Mouse (Mus musculus): Measurements from ENCODE around the gene Olfr979. TPM values are rescaled to one million over a fixed set of nuclear protein-coding genes. Genes with fewer than 3 reads are reported as not detected.

Olfr979 gene
- polyA plus RNA-seq (2017; shearing (Covaris generic)) = not detected

DNA sequence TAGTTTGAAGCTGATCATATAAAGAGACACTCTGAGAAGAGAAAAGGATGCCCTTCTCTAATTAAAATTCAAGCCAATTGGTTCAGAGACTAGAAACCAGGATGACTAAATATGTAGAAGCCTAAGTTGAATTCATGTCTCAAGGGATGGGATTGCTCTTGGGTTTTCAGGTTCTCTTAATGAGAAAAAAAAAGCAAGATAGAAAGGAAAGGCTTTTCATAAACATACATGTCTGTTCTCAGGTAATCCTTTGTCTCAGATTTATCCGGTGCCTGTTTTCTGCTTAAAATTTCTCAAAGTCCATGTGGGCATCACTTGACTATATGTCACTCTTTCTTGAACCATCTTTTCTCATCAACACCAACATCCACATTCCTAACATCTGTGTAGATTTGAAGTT, at the start of gene Olfr979:
Olfr979 (minus strand) TSS at position 101 of the 400 bp plus-strand sequence.

DNA sequence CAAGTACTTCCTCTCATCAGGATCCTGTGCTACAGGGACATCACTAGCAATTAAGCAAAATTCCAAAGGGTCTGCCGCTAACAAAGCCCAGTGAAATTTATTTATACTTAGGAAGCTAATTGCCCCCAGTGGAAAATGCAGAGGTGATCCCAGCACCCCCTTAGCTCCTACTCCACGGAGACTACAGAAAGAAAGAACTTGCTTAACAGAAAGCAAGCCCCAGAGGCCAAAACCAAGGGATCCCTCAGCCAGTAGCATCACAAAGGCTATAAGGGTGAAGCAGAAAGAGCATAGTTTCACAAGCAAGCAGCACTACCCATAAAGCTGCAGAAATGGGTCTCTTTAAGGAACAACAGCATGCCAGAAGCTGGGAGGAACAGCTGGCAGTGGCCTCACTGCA, 17.9 kb upstream of the Olfr979 start, which contains the start of gene Olfr981:
Olfr981 (plus strand) TSS at position 301 of the 400 bp plus-strand sequence.

DNA sequence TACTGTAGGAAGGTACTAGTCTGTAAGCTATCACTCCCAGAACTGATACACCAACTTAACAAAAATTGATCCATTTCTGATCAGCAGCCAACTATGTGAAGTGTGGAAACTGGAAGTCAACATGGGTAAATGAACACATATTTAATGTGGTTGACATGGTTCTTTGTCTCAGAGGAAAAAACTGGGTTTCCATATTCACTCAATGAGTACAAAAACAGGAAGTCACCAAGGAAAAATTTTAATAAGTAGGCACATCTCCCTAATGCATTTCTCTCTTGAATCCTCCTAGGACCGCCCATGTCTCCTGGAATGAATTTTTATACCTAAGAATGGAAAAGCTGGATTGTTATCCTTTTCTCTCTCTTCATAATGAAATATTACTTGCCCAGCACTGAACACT, 6.2 kb upstream of the Olfr979 start, which contains the start of gene Olfr980:
Olfr980 (minus strand) TSS at position 101 of the 400 bp plus-strand sequence.

DNA sequence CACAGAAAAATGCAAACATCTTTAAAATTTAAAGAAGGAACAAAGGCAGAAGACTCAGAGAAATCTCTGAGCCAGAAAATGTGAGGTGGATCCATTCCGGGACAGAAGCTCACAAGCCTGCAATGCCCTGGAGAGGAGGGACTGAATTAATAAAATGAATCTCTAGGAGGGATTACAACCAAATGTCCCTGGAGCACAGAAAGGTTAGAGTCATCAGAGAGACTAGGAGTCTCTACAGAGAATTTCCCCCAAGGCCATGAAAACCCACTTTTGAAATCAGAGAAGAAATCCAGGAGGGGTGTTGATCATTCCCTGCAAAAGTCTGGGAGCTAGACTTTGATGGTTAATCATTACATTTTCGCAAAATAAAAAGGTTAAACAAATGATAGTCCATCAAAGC, 11.5 kb downstream of the Olfr979 start, which contains the start of gene Olfr978:
Olfr978 (plus strand) TSS at position 301 of the 400 bp plus-strand sequence.

DNA sequence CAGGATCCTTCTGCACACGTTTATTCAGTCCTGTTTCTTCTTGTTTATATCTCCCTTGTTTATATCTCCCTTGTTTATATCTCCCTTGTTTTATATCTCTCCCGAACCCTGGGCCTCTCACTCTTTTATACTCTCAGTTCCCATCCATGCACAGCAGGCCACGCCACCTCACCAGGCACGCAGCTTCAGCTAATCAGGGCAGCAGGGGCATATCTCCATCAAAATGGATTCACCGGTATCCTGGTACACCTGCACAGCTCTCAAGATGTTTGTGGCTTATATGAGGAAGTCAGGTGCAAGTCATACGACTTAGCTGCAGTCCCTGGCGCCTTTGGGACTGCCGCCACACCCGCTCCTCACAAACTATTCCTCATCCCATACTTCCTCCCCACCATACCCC, 42.2 kb downstream of the Olfr979 start, which contains the start of gene Olfr976:
Olfr976 (minus strand) TSS at position 101 of the 400 bp plus-strand sequence.

DNA sequence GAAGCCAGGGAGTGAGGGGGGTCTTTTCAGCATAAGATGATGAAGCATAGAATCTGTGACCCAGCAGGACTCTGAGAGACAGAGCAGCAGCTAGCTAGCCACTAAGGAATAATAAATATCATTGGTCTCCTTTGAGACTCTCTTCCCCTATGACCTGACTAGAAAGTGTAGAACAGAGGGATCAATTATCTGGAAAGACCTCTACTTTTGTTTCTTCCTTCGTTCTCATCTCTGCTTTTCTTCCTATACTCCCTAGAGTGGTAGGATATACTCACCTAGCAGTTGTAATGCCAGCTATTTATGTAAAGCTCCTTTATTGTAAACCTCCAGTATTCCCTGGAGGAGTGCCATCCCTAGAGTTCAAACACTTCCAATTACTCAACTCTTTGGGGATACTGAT, 51.3 kb downstream of the Olfr979 start, which contains the start of gene Olfr975:
Olfr975 (minus strand) TSS at position 101 of the 400 bp plus-strand sequence.

Other genes starting within 250 kb of the Olfr979 start
- not detected for gene Olfr968, start 220.2 kb downstream of the Olfr979 start, polyA plus RNA-seq (2017; shearing (Covaris generic))
- not detected for gene Olfr969, start 212.5 kb downstream of the Olfr979 start, polyA plus RNA-seq (2017; shearing (Covaris generic))
- not detected for gene Olfr970, start 194.6 kb downstream of the Olfr979 start, polyA plus RNA-seq (2017; shearing (Covaris generic))
- not detected for gene Olfr971, start 166.6 kb downstream of the Olfr979 start, polyA plus RNA-seq (2017; shearing (Covaris generic))
- not detected for gene Olfr972, start 137.0 kb downstream of the Olfr979 start, polyA plus RNA-seq (2017; shearing (Covaris generic))
- not detected for gene Olfr229, start 96.1 kb downstream of the Olfr979 start, polyA plus RNA-seq (2017; shearing (Covaris generic))
- gene Olfr974, start 66.0 kb downstream of the Olfr979 start, polyA plus RNA-seq (2017; shearing (Covaris generic)) = 0.12 TPM
- gene Olfr975, start 51.4 kb downstream of the Olfr979 start, polyA plus RNA-seq (2017; shearing (Covaris generic)) = not detected
- not detected for gene Olfr976, start 42.3 kb downstream of the Olfr979 start, polyA plus RNA-seq (2017; shearing (Covaris generic))
- 0.37 TPM for gene Olfr978, start 11.4 kb downstream of the Olfr979 start, polyA plus RNA-seq (2017; shearing (Covaris generic))
- gene Olfr980, start 6.1 kb upstream of the Olfr979 start, polyA plus RNA-seq (2017; shearing (Covaris generic)) = not detected
- not detected for gene Olfr981, start 18.0 kb upstream of the Olfr979 start, polyA plus RNA-seq (2017; shearing (Covaris generic))
- gene Olfr982, start 70.4 kb upstream of the Olfr979 start, polyA plus RNA-seq (2017; shearing (Covaris generic)) = not detected
- not detected for gene Olfr983, start 90.1 kb upstream of the Olfr979 start, polyA plus RNA-seq (2017; shearing (Covaris generic))
- not detected for gene Olfr984, start 110.7 kb upstream of the Olfr979 start, polyA plus RNA-seq (2017; shearing (Covaris generic))
- not detected for gene Olfr985, start 126.7 kb upstream of the Olfr979 start, polyA plus RNA-seq (2017; shearing (Covaris generic))
- gene Tmem225, start 144.7 kb upstream of the Olfr979 start, polyA plus RNA-seq (2017; shearing (Covaris generic)) = not detected
- gene Olfr986, start 177.5 kb upstream of the Olfr979 start, polyA plus RNA-seq (2017; shearing (Covaris generic)) = not detected
- gene Zfp202, start 188.9 kb upstream of the Olfr979 start, polyA plus RNA-seq (2017; shearing (Covaris generic)) = 1.8 TPM